Mouse (Mus musculus): ENCODE results near the gene Rin3.

Rin3 gene

GRCm38 (mm10) chr12:102330731-102331130 lies 47.9 kb downstream of the Rin3 start:
- no peak for DNase-seq (ENCODE audit: low read depth)

- no peak for DNase-seq (ENCODE audit: low read depth)
These were observed 50.3 kb downstream of the Rin3 start for GRCm38 (mm10) chr12:102333101-102333500.

- DNase-seq (ENCODE audit: low read depth), result no peak
These were observed 56.2 kb downstream of the Rin3 start for GRCm38 (mm10) chr12:102339085-102339484.

GRCm38 (mm10) chr12:102340471-102340870 lies 57.6 kb downstream of the Rin3 start:
- DNase-seq (ENCODE audit: low read depth), result no peak

GRCm38 (mm10) chr12:102342147-102342546 lies 59.3 kb downstream of the Rin3 start:
- DNase-seq (ENCODE audit: low read depth), result no peak

GRCm38 (mm10) chr12:102342602-102343001 lies 59.8 kb downstream of the Rin3 start:
- no peak for DNase-seq (ENCODE audit: low read depth)

GRCm38 (mm10) chr12:102345031-102345815 lies 62.4 kb downstream of the Rin3 start:
- no peak for DNase-seq (ENCODE audit: low read depth)

GRCm38 (mm10) chr12:102346507-102346906 lies 63.7 kb downstream of the Rin3 start:
- DNase-seq (ENCODE audit: low read depth), result peak; percentile 66

- DNase-seq (ENCODE audit: low read depth), result no peak
These were observed 65.6 kb downstream of the Rin3 start for GRCm38 (mm10) chr12:102348447-102348846.

- no peak for DNase-seq (ENCODE audit: low read depth)
These were observed 68.1 kb downstream of the Rin3 start for GRCm38 (mm10) chr12:102350997-102351396.

GRCm38 (mm10) chr12:102354126-102354984 lies 71.5 kb downstream of the Rin3 start:
- peak; percentile 50 for DNase-seq (ENCODE audit: low read depth)

GRCm38 (mm10) chr12:102355784-102356183 lies 72.9 kb downstream of the Rin3 start:
- DNase-seq (ENCODE audit: low read depth), result no peak

- DNase-seq (ENCODE audit: low read depth), result no peak
These were observed 73.9 kb downstream of the Rin3 start for GRCm38 (mm10) chr12:102356781-102357180.

- DNase-seq (ENCODE audit: low read depth), result no peak
These were observed 76.5 kb downstream of the Rin3 start for GRCm38 (mm10) chr12:102359390-102359789.

GRCm38 (mm10) chr12:102361189-102362161 lies 78.6 kb downstream of the Rin3 start:
- no peak for DNase-seq (ENCODE audit: low read depth)

- no peak for DNase-seq (ENCODE audit: low read depth)
These were observed 82.2 kb downstream of the Rin3 start for GRCm38 (mm10) chr12:102365016-102365415.

GRCm38 (mm10) chr12:102366126-102366816 lies 83.4 kb downstream of the Rin3 start:
- DNase-seq (ENCODE audit: low read depth), result no peak

- no peak for DNase-seq (ENCODE audit: low read depth)
These were observed 84.2 kb downstream of the Rin3 start for GRCm38 (mm10) chr12:102367075-102367474.

GRCm38 (mm10) chr12:102368066-102368465 lies 85.2 kb downstream of the Rin3 start:
- no peak for DNase-seq (ENCODE audit: low read depth)

GRCm38 (mm10) chr12:102368556-102368955 lies 85.7 kb downstream of the Rin3 start:
- DNase-seq (ENCODE audit: low read depth), result no peak

Measured in c-Kit-positive CD71-negative TER-119-negative erythroid progenitor cells, embryonic 14.5 days (primary cell).